Mouse (Mus musculus) midbrain, embryonic 16.5 days (tissue): ENCODE data around the gene Astn2. TPM values are rescaled to one million over a fixed set of nuclear protein-coding genes. Genes with fewer than 3 reads are reported as not detected.
A peak's percentile ranks its signal among the peaks of the same experiment; 100 is the strongest.

Source experiments
- ATAC-seq: fragments of 200-750 bp; cut with Nextera tagmentation; 2 replicates; pipeline ENCODE4 v1.8.0; 2017; ENCODE audit warnings: moderate TSS enrichment
- H3K27ac ChIP-seq: fragments of 300-500 bp; sonication (generic); 2 replicates; pipeline ENCODE4 v1.5.1; 2014; ENCODE audit warnings: mild to moderate bottlenecking, low read length, mixed read lengths
- H3K27me3 ChIP-seq: fragments of 300-500 bp; sonication (generic); 2 replicates; pipeline ENCODE4 v1.6.1; 2014; ENCODE audit warnings: low read depth, low read length, mixed read lengths; ENCODE audit not compliant: control insufficient read depth, insufficient read depth
- H3K36me3 ChIP-seq: fragments of 300-500 bp; sonication (generic); 2 replicates; pipeline ENCODE4 v1.6.1; 2014; ENCODE audit warnings: mild to moderate bottlenecking, low read length, moderate library complexity, mixed read lengths; ENCODE audit not compliant: control insufficient read depth, insufficient read depth
- H3K4me1 ChIP-seq: fragments of 300-500 bp; sonication (generic); 2 replicates; pipeline ENCODE4 v1.6.1; 2014; ENCODE audit warnings: mild to moderate bottlenecking, low read length, mixed read lengths; ENCODE audit not compliant: control insufficient read depth, insufficient read depth
- H3K4me2 ChIP-seq: fragments of 300-500 bp; sonication (generic); 2 replicates; pipeline ENCODE4 v1.6.1; 2014; ENCODE audit warnings: mild to moderate bottlenecking, low read length, mixed read lengths
- H3K4me3 ChIP-seq: fragments of 300-500 bp; sonication (generic); 2 replicates; pipeline ENCODE4 v1.5.1; 2014; ENCODE audit warnings: low read depth, mild to moderate bottlenecking, low read length, moderate library complexity, mixed read lengths
- H3K9ac ChIP-seq: fragments of 300-500 bp; sonication (generic); 2 replicates; pipeline ENCODE4 v1.6.1; 2014; ENCODE audit warnings: low read depth, low read length, mixed read lengths
- H3K9me3 ChIP-seq: fragments of 300-500 bp; sonication (generic); replicated peaks from 2 replicates; pipeline ENCODE4 v1.6.1; 2014; ENCODE audit warnings: mild to moderate bottlenecking, low read length, mixed read lengths; ENCODE audit not compliant: control insufficient read depth, poor library complexity, severe bottlenecking
- WGBS: fragments of 180-500 bp; shearing (Covaris S2); extraction: QIAGEN DNeasy Blood & Tissue Kit; methylation state at CpG from one replicate; pipeline ENCODE4 v1.1.7; 2014; 5-methylcytosine and 5-hydroxymethylcytosine counted together
- polyA plus RNA-seq: library from polyadenylated mRNA; unstranded; fragments of >200 nt; fragmentation: Nextera tagmentation; extraction: Ambion mirVana; gene quantifications from 2 replicates; pipeline ENCODE4 v1.2.1, GENCODE M21; 2015

The Astn2 gene
- polyA plus RNA-seq, 1 experiment from 2014 or later: 1.8 TPM

- Histone ChIP-seq H3K27ac (no peak overlapping the region), H3K4me2 (no peak overlapping the region), H3K9me3 (no peaks in the 10 kb centered on the region), H3K36me3 (no peaks in the 10 kb centered on the region), H3K27me3 (no peaks in the 10 kb centered on the region), H3K4me3 (no peak overlapping the region), H3K9ac (no peak overlapping the region), H3K4me1 (no peaks in the 10 kb centered on the region)
- no peak for ATAC-seq
These were observed 401.5 kb downstream of the Astn2 start for GRCm38 (mm10) chr4:66002936-66003335.

GRCm38 (mm10) chr4:65983643-65984042, 420.8 kb downstream of the Astn2 start:
- Histone ChIP-seq H3K9ac (no peak overlapping the region), H3K36me3 (no peaks in the 10 kb centered on the region), H3K27ac (no peak overlapping the region), H3K4me2 (no peak overlapping the region), H3K4me3 (no peak overlapping the region), H3K9me3 (no peaks in the 10 kb centered on the region), H3K4me1 (no peaks in the 10 kb centered on the region), H3K27me3 (no peaks in the 10 kb centered on the region)
- WGBS: 93% methylated on average over 2 of the region's 2 CpGs
- ATAC-seq: no peak

GRCm38 (mm10) chr4:65982882-65983281, 421.5 kb downstream of the Astn2 start:
- H3K27ac ChIP-seq: no peak overlapping the region
- 72% methylated on average over 4 of the region's 4 CpGs for whole genome bisulfite sequencing
- H3K9me3 ChIP-seq: no peaks in the 10 kb centered on the region
- H3K27me3 ChIP-seq: no peaks in the 10 kb centered on the region
- no peak for ATAC-seq
- no peaks in the 10 kb centered on the region for H3K36me3 ChIP-seq
- H3K9ac ChIP-seq: no peak overlapping the region
- no peaks in the 10 kb centered on the region for H3K4me1 ChIP-seq
- H3K4me2 ChIP-seq: no peak overlapping the region
- H3K4me3 ChIP-seq: no peak overlapping the region

- no peaks in the 10 kb centered on the region for H3K27me3 ChIP-seq
- H3K4me1 ChIP-seq: no peaks in the 10 kb centered on the region
- WGBS: 76% methylated on average over 3 of the region's 3 CpGs
- no peak for ATAC-seq
- no peaks in the 10 kb centered on the region for H3K9me3 ChIP-seq
- H3K27ac ChIP-seq: no peak overlapping the region
- H3K4me2 ChIP-seq: no peak overlapping the region
- H3K9ac ChIP-seq: no peak overlapping the region
- no peaks in the 10 kb centered on the region for H3K36me3 ChIP-seq
- H3K4me3 ChIP-seq: no peak overlapping the region
These were observed 428.2 kb downstream of the Astn2 start for GRCm38 (mm10) chr4:65976251-65976650.

- ATAC-seq: no peak
- no peaks in the 10 kb centered on the region for H3K36me3 ChIP-seq
- no peaks in the 10 kb centered on the region for H3K27me3 ChIP-seq
- H3K9ac ChIP-seq: no peak overlapping the region
- no peaks in the 10 kb centered on the region for H3K4me1 ChIP-seq
- H3K9me3 ChIP-seq: no peaks in the 10 kb centered on the region
- 88% methylated on average over 1 of the region's 1 CpGs for WGBS
- H3K4me2 ChIP-seq: no peak overlapping the region
- no peak overlapping the region for H3K27ac ChIP-seq
- H3K4me3 ChIP-seq: no peak overlapping the region
These were observed 432.0 kb downstream of the Astn2 start for GRCm38 (mm10) chr4:65972395-65972794.

GRCm38 (mm10) chr4:65969318-65969717, 435.1 kb downstream of the Astn2 start:
- Histone ChIP-seq H3K9me3 (no peaks in the 10 kb centered on the region), H3K27me3 (no peaks in the 10 kb centered on the region), H3K36me3 (no peaks in the 10 kb centered on the region), H3K9ac (no peak overlapping the region), H3K27ac (no peak overlapping the region), H3K4me1 (no peaks in the 10 kb centered on the region), H3K4me2 (no peak overlapping the region), H3K4me3 (no peak overlapping the region)
- ATAC-seq: no peak
- WGBS: 77% methylated on average over 2 of the region's 2 CpGs

GRCm38 (mm10) chr4:65964604-65965003, 439.8 kb downstream of the Astn2 start:
- H3K4me1 ChIP-seq: no peaks in the 10 kb centered on the region
- H3K36me3 ChIP-seq: no peaks in the 10 kb centered on the region
- no peak overlapping the region for H3K4me2 ChIP-seq
- no peak overlapping the region for H3K4me3 ChIP-seq
- no peaks in the 10 kb centered on the region for H3K27me3 ChIP-seq
- no peak overlapping the region for H3K27ac ChIP-seq
- no peak overlapping the region for H3K9ac ChIP-seq
- 87% methylated on average over 3 of the region's 3 CpGs for WGBS
- H3K9me3 ChIP-seq: no peaks in the 10 kb centered on the region
- no peak for ATAC-seq

GRCm38 (mm10) chr4:65959188-65959759, 445.1 kb downstream of the Astn2 start:
- WGBS: 69% methylated on average over 5 of the region's 5 CpGs
- Histone ChIP-seq H3K27ac (0 out of 2 replicates have a peak overlapping the region, but pooled peaks have one; percentile 20), H3K4me2 (no peak overlapping the region), H3K36me3 (no peaks in the 10 kb centered on the region), H3K27me3 (no peaks in the 10 kb centered on the region), H3K4me3 (no peak overlapping the region), H3K4me1 (peaks cover 3% of the 10 kb centered on the region; the same call in 1 of the 2 replicates), H3K9me3 (no peaks in the 10 kb centered on the region), H3K9ac (no peak overlapping the region)
- ATAC-seq: peak; percentile 56

- no peaks in the 10 kb centered on the region for H3K9me3 ChIP-seq
- WGBS: 83% methylated on average over 5 of the region's 5 CpGs
- H3K36me3 ChIP-seq: no peaks in the 10 kb centered on the region
- H3K27me3 ChIP-seq: no peaks in the 10 kb centered on the region
- H3K4me3 ChIP-seq: no peak overlapping the region
- H3K27ac ChIP-seq: no peak overlapping the region
- peaks cover 3% of the 10 kb centered on the region; the same call in 1 of the 2 replicates for H3K4me1 ChIP-seq
- ATAC-seq: no peak
- H3K9ac ChIP-seq: no peak overlapping the region
- H3K4me2 ChIP-seq: no peak overlapping the region
These were observed 445.8 kb downstream of the Astn2 start for GRCm38 (mm10) chr4:65958369-65959187.
